Mouse (Mus musculus) skeletal muscle tissue, adult 2 months (tissue): ENCODE measurements around the gene Unc5b.

ENCODE experiments used
- DNase-seq: peaks from one replicate; pipeline ENCODE4 v3.0.0-alpha.2; 2012; ENCODE audit warnings: low read depth, low spot score

Unc5b gene

GRCm38 (mm10) chr10:60800295-60801167 lies 30.9 kb downstream of the Unc5b start:
- DNase-seq = no peak

- no peak for DNase-seq
Observed at GRCm38 (mm10) chr10:60797682-60798422, 33.5 kb downstream of the Unc5b start.

- no peak for DNase-seq
Observed at GRCm38 (mm10) chr10:60796474-60796873, 34.9 kb downstream of the Unc5b start.

- DNase-seq = no peak
Observed at GRCm38 (mm10) chr10:60796028-60796427, 35.4 kb downstream of the Unc5b start.

- no peak for DNase-seq
Observed at GRCm38 (mm10) chr10:60794792-60795191, 36.6 kb downstream of the Unc5b start.

- no peak for DNase-seq
Observed at GRCm38 (mm10) chr10:60794374-60794773, 37.0 kb downstream of the Unc5b start.

GRCm38 (mm10) chr10:60792841-60793240 lies 38.5 kb downstream of the Unc5b start:
- no peak for DNase-seq

GRCm38 (mm10) chr10:60792365-60792764 lies 39.0 kb downstream of the Unc5b start:
- DNase-seq = no peak

- no peak for DNase-seq
Observed at GRCm38 (mm10) chr10:60790912-60791311, 40.5 kb downstream of the Unc5b start.

GRCm38 (mm10) chr10:60787303-60788074 lies 43.9 kb downstream of the Unc5b start:
- no peak for DNase-seq

GRCm38 (mm10) chr10:60783608-60784007 lies 47.8 kb downstream of the Unc5b start:
- DNase-seq = no peak

- peak; percentile 72 for DNase-seq
Observed at GRCm38 (mm10) chr10:60779628-60780027, 51.8 kb downstream of the Unc5b start.

- no peak for DNase-seq
Observed at GRCm38 (mm10) chr10:60778542-60778941, 52.8 kb downstream of the Unc5b start.

- no peak for DNase-seq
Observed at GRCm38 (mm10) chr10:60775473-60775872, 55.9 kb downstream of the Unc5b start.

GRCm38 (mm10) chr10:60774616-60775015 lies 56.8 kb downstream of the Unc5b start:
- DNase-seq = no peak

GRCm38 (mm10) chr10:60770855-60771254 lies 60.5 kb downstream of the Unc5b start:
- no peak for DNase-seq

GRCm38 (mm10) chr10:60768614-60769013 lies 62.8 kb downstream of the Unc5b start:
- no peak for DNase-seq

- DNase-seq = no peak
Observed at GRCm38 (mm10) chr10:60767400-60767799, 64.0 kb downstream of the Unc5b start.

- DNase-seq = no peak
Observed at GRCm38 (mm10) chr10:60762126-60762525, 69.3 kb downstream of the Unc5b start.

GRCm38 (mm10) chr10:60760377-60760776 lies 71.0 kb downstream of the Unc5b start:
- DNase-seq = peak; percentile 92

- DNase-seq = no peak
Observed at GRCm38 (mm10) chr10:60756992-60757391, 74.4 kb downstream of the Unc5b start.

- DNase-seq = no peak
Observed at GRCm38 (mm10) chr10:60756146-60756545, 75.2 kb downstream of the Unc5b start.
